Mouse (Mus musculus) forebrain, embryonic 11.5 days (tissue): ENCODE results near the gene Rbm24. TPM values are rescaled to one million over a fixed set of nuclear protein-coding genes. Genes with fewer than 3 reads are reported as not detected.

Experiments
- ATAC-seq: fragments of 200-750 bp; cut with Nextera tagmentation; replicated peaks from 2 replicates; pipeline ENCODE4 v1.8.0; 2017; ENCODE audit warnings: moderate TSS enrichment; ENCODE audit not compliant: low FRiP score
- DNase-seq: peaks from one replicate; pipeline ENCODE4 v3.0.0-alpha.2; 2017; ENCODE audit warnings: low spot score
- H3K27ac ChIP-seq: fragments of 300-500 bp; sonication (generic); 2 replicates; pipeline ENCODE4 v1.5.1; 2014; ENCODE audit warnings: low read depth, low read length
- H3K27me3 ChIP-seq: fragments of 300-500 bp; sonication (generic); 2 replicates; pipeline ENCODE4 v1.6.1; 2014; ENCODE audit warnings: mild to moderate bottlenecking, low read length, mixed read lengths; ENCODE audit not compliant: control insufficient read depth, insufficient read depth
- H3K36me3 ChIP-seq: fragments of 300-500 bp; sonication (generic); 2 replicates; pipeline ENCODE4 v1.6.1; 2014; ENCODE audit warnings: mild to moderate bottlenecking, low read length, moderate library complexity, mixed read lengths; ENCODE audit not compliant: control insufficient read depth, insufficient read depth
- H3K4me1 ChIP-seq: fragments of 300-500 bp; sonication (generic); replicated peaks from 2 replicates; pipeline ENCODE4 v1.6.1; 2014; ENCODE audit warnings: low read length, mixed read lengths; ENCODE audit not compliant: control insufficient read depth, insufficient read depth
- H3K4me2 ChIP-seq: fragments of 300-500 bp; sonication (generic); 2 replicates; pipeline ENCODE4 v1.6.1; 2014; ENCODE audit warnings: low read depth, mild to moderate bottlenecking, low read length, moderate library complexity, mixed read lengths; ENCODE audit not compliant: severe bottlenecking
- H3K4me3 ChIP-seq: fragments of 300-500 bp; sonication (generic); 2 replicates; pipeline ENCODE4 v1.5.1; 2014; ENCODE audit warnings: low read depth, low read length
- H3K9ac ChIP-seq: fragments of 300-500 bp; sonication (generic); 2 replicates; pipeline ENCODE4 v1.6.1; 2014; ENCODE audit warnings: low read length
- H3K9me3 ChIP-seq: fragments of 300-500 bp; sonication (generic); 2 replicates; pipeline ENCODE4 v1.6.1; 2016; ENCODE audit warnings: low read length, mixed read lengths; ENCODE audit not compliant: control insufficient read depth
- WGBS: fragments of 180-500 bp; shearing (Covaris S2); extraction: QIAGEN DNeasy Blood & Tissue Kit; methylation state at CpG from one replicate; pipeline ENCODE4 v1.1.7; 2014; 5-methylcytosine and 5-hydroxymethylcytosine counted together
- polyA plus RNA-seq: library from polyadenylated mRNA; unstranded; fragments of >200 nt; fragmentation: Nextera tagmentation; extraction: Ambion mirVana; gene quantifications from 2 replicates; pipeline ENCODE4 v1.2.1, GENCODE M21; 2014

Gene Rbm24
- polyA plus RNA-seq, 1 experiment from 2014 or later = 2.8 TPM

DNA sequence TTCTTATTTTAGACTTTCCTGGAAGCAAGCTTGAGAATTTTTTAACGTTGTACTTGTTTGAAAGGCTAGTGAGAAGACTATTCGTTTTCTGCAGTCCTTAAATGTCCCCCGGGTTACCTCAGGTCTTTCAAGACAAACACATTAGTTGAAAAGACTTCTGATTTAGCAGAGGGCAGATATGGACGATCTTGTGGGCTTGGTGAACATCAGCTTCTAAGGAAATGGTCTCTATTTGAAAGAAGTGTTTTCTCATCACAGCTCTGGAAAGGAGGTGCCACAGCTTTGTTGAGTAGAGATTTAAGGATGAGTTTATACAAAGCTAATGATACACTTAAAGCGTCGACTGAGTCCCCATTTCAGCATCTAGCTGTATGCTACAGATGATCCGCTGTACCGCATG lies 6.1 kb downstream of the Rbm24 start:
- Histone ChIP-seq H3K4me3 (no peak overlapping the region), H3K27ac (no peak overlapping the region), H3K9me3 (no peaks in the 10 kb centered on the region), H3K36me3 (peaks cover 4% of the 10 kb centered on the region), H3K4me1 (no peaks in the 10 kb centered on the region), H3K9ac (no peak overlapping the region), H3K27me3 (no peaks in the 10 kb centered on the region), H3K4me2 (no peak overlapping the region)
- no peak for ATAC-seq
- DNase-seq = no peak
- WGBS = 94% methylated on average over 8 of the region's 8 CpGs

DNA sequence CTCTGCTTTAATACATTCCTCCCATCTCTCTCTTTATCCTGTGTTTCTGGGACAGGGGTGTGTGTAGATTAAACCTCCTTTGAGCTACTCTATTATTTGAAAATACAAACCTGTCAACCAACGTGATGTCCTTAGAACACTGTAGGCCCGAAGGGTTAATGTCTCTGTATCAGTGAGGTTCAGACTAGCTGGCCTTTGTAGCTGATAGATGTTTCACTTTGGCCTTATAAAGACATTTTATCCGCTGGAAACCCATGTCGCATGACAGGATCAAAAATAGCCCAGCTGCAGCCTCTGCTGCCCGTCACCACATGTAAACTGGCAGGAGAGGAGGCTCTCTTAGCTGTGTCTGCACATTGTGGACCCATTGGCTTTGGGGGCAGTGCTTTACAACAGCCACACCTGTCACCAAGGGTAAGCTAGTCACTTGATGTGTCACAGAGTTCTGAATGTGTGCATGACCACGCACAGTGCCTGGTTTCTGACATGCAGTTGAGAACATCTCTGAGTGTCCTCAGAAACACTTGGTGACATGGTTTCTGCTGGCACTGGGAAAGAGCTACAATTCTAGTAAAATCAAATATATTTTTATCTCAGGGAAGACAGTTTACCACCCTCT lies 8.5 kb downstream of the Rbm24 start:
- no peak overlapping the region for H3K4me2 ChIP-seq
- DNase-seq (no peak), ATAC-seq (no peak)
- H3K4me1 ChIP-seq = no peaks in the 10 kb centered on the region
- H3K27ac ChIP-seq = no peak overlapping the region
- H3K9ac ChIP-seq = no peak overlapping the region
- peaks cover 4% of the 10 kb centered on the region for H3K36me3 ChIP-seq
- 91% methylated on average over 6 of the region's 6 CpGs for WGBS
- no peaks in the 10 kb centered on the region for H3K9me3 ChIP-seq
- no peak overlapping the region for H3K4me3 ChIP-seq
- H3K27me3 ChIP-seq = no peaks in the 10 kb centered on the region

DNA sequence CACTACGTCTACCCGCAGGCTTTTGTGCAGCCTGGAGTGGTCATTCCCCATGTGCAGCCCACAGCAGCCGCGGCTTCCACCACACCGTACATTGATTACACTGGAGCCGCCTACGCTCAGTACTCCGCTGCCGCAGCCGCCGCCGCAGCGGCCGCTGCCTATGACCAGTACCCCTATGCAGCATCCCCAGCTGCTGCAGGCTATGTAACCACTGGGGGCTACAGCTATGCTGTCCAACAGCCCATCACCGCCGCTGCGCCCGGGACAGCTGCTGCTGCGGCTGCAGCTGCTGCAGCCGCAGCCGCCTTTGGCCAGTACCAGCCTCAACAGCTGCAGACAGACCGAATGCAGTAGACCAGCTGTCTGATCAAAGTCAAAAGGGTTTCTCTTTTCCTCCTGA lies 10.7 kb downstream of the Rbm24 start:
- H3K9ac ChIP-seq = no peak overlapping the region

DNA sequence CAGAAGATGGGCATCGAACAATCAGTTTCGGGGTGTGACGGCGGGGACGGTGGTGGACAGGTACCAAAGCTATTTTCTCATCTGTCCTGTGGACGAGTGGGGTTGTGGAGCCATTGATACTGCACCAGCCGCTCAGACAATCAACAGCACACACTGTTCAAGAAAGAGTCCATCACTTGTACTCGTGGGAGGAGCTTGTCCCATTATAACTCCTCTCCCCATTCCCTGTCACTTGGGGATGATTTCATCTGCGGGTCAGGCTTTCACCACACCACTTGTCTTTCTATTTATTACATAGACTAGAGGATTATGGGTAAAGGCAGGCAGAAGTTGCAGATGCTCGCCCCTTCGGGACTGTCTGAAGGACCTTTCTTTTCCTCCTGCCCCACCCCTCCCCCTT lies 11.6 kb downstream of the Rbm24 start:
- Histone ChIP-seq H3K4me2 (no peak overlapping the region), H3K9ac (no peak overlapping the region), H3K27me3 (no peaks in the 10 kb centered on the region), H3K36me3 (peaks cover 4% of the 10 kb centered on the region), H3K9me3 (no peaks in the 10 kb centered on the region), H3K4me3 (no peak overlapping the region), H3K27ac (no peak overlapping the region), H3K4me1 (peaks cover 7% of the 10 kb centered on the region; the same call in 1 of the 2 replicates)
- WGBS = 93% methylated on average over 11 of the region's 11 CpGs
- ATAC-seq = no peak
- DNase-seq = no peak

More for the DNA sequence above, 10.7 kb downstream of the Rbm24 start:
- H3K27ac ChIP-seq = no peak overlapping the region
- DNase-seq = no peak
- peaks cover 4% of the 10 kb centered on the region for H3K36me3 ChIP-seq
- no peak for ATAC-seq
- H3K4me3 ChIP-seq = no peak overlapping the region
- no peak overlapping the region for H3K4me2 ChIP-seq
- H3K9me3 ChIP-seq = no peaks in the 10 kb centered on the region
- peaks cover 5% of the 10 kb centered on the region; the same call in 1 of the 2 replicates for H3K4me1 ChIP-seq
- H3K27me3 ChIP-seq = no peaks in the 10 kb centered on the region
- 91% methylated on average over 22 of the region's 22 CpGs for WGBS

DNA sequence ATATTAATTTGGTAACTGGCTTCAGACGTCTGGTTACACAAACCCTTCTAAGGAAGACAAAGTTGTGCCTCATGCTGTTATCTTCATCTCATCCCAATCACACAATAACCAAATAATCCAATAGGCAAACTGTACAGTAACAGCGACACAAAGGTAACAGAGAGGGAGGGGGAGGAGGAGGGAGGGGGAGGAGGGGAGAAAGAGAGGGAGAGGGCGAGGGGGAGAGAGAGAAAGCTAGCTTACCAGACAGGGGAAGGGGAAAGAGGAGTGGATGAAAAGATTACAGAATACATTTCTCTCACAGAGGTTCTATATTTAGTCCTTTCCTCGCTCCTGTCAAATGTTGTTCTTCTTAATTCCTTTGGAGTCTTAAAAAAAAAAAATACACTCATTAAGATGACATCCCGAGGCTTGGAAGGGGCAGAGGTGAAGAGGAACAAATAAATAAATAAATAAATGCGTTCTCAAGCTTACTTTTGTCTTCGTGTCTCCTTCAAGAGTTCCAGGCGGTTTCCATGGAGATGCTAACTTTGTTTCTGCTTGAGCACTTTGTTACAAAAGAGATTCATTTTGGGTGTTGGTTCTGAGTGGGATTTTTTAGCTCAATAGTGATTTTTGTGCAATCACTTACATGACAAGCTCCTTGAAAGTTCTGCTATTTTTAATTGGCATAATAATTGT lies 15.8 kb downstream of the Rbm24 start:
- ATAC-seq = no peak
- peaks cover 2% of the 10 kb centered on the region for H3K36me3 ChIP-seq
- DNase-seq = no peak
- H3K9ac ChIP-seq = no peak overlapping the region
- H3K9me3 ChIP-seq = no peaks in the 10 kb centered on the region
- no peak overlapping the region for H3K4me3 ChIP-seq
- peak overlapping the region; percentile 31 for H3K4me2 ChIP-seq
- H3K27ac ChIP-seq = peak overlapping the region; percentile 48; the same call in 1 of the 2 replicates
- H3K27me3 ChIP-seq = no peaks in the 10 kb centered on the region
- H3K4me1 ChIP-seq = peaks cover 7% of the 10 kb centered on the region; the same call in 1 of the 2 replicates
- WGBS = 11% methylated on average over 8 of the region's 8 CpGs

DNA sequence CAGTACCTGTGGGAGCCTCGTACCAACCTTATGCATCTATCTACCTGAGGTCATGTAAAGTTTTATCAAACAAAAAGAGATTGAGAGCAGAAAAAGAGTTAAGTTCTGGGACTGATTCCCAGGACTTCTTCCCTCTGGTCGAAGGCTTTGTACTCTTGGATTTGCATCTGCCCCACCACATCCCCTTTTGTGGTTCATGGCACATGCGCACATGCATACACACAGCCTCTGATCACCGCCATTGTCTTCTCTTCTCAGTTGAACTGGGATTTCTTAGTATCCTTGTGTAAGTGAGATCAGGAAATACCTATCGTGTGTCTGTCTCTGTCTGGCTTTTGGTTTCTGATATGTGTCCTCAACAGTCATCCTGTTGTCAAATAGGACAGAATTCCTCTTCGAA lies 20.7 kb downstream of the Rbm24 start:
- Histone ChIP-seq H3K9ac (no peak overlapping the region), H3K27me3 (no peaks in the 10 kb centered on the region), H3K27ac (no peak overlapping the region), H3K9me3 (no peaks in the 10 kb centered on the region), H3K4me2 (no peak overlapping the region), H3K4me1 (peaks cover 3% of the 10 kb centered on the region; the same call in 1 of the 2 replicates), H3K4me3 (no peak overlapping the region), H3K36me3 (no peaks in the 10 kb centered on the region)
- WGBS = 90% methylated on average over 6 of the region's 6 CpGs
- DNase-seq (no peak), ATAC-seq (no peak)

DNA sequence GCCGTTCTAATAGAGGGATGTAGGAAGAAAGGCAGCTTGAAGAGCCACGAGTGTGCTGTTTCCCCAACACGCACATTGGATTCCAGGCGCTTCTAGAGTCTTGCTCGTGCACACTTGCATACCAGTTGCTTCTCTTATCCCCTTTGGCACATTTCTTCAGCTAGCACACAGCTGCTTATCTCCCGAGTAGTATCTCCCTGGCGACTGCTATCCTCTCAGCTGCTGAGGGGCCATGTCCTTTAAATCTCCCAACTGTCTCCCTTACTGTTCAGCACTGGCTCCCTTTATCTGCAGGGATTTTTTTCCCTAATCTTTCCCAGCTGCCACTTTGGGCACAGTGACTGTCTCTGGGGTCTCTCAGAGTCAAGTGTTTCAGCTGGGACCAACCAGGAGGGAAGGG lies 25.8 kb downstream of the Rbm24 start:
- ATAC-seq (no peak), DNase-seq (no peak)
- Histone ChIP-seq H3K9ac (no peak overlapping the region), H3K27ac (no peak overlapping the region), H3K4me2 (no peak overlapping the region), H3K9me3 (no peaks in the 10 kb centered on the region), H3K36me3 (no peaks in the 10 kb centered on the region), H3K27me3 (no peaks in the 10 kb centered on the region), H3K4me3 (no peak overlapping the region), H3K4me1 (no peaks in the 10 kb centered on the region)
- WGBS = 83% methylated on average over 7 of the region's 7 CpGs

DNA sequence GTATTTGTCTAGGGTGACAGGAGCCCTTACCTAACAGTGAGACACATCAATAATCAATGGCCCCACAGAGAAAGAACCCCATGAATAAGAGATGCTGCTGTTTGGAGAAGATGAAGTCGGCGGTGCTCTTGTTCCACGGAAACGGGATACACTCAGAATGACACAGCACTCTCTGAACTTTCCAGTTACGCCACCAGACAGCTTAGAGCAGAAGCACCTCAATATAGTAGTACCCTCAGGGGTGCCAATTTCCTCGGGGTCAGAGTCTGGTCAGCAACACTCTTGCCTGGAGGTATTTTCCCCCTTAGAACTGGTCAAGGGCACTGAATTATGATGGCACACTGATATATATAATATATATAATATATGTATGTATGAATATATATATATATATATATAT lies 27.8 kb downstream of the Rbm24 start:
- H3K4me3 ChIP-seq = no peak overlapping the region
- no peaks in the 10 kb centered on the region for H3K4me1 ChIP-seq
- H3K27ac ChIP-seq = no peak overlapping the region
- H3K9ac ChIP-seq = no peak overlapping the region
- no peak overlapping the region for H3K4me2 ChIP-seq
- WGBS = 86% methylated on average over 6 of the region's 6 CpGs
- no peak for DNase-seq
- ATAC-seq = no peak
- H3K36me3 ChIP-seq = no peaks in the 10 kb centered on the region
- H3K9me3 ChIP-seq = no peaks in the 10 kb centered on the region
- no peaks in the 10 kb centered on the region for H3K27me3 ChIP-seq

DNA sequence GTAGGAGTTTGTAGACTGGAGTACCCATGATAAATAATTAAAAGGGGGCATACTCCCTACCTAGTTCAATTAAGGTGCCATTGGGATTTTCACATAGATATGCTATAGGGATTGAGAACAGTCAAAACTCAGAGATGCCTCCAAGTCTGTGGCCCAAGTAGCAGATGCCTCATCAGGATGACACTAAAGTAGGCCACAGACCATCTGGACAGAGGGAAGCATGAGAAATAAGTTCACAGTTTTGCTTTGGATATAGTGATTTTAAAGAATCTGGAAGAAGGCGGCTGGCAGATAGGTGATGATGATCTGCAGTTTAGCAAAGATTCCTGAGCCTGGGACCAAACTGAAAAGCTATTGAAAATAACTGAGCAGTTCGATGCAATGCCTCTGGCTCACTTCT lies 30.0 kb downstream of the Rbm24 start:
- no peak overlapping the region for H3K27ac ChIP-seq
- no peaks in the 10 kb centered on the region for H3K27me3 ChIP-seq
- no peak for DNase-seq
- no peaks in the 10 kb centered on the region for H3K36me3 ChIP-seq
- 98% methylated on average over 2 of the region's 2 CpGs for WGBS
- ATAC-seq = no peak
- no peak overlapping the region for H3K4me3 ChIP-seq
- no peak overlapping the region for H3K4me2 ChIP-seq
- no peaks in the 10 kb centered on the region for H3K9me3 ChIP-seq
- no peaks in the 10 kb centered on the region for H3K4me1 ChIP-seq
- H3K9ac ChIP-seq = no peak overlapping the region
